Mouse (Mus musculus): ENCODE measurements around the gene Map7d1. TPM values are rescaled to one million over a fixed set of nuclear protein-coding genes. Genes with fewer than 3 reads are reported as not detected.

Map7d1 gene
- polyA plus RNA-seq (2012; rRNA removed; ENCODE audit: low replicate concordance): 80.6 and 109 TPM in 2 replicates

GRCm38 (mm10) chr4:126256131-126256791 lies at the start of gene Map7d1:
Map7d1 (minus strand) TSS chr4:126256343.

GRCm38 (mm10) chr4:126286492-126286891 lies 30.3 kb upstream of the Map7d1 start, which contains the start of gene Col8a2:
Col8a2 (plus strand) TSS chr4:126286793.

GRCm38 (mm10) chr4:126262119-126262807 lies 6.1 kb upstream of the Map7d1 start, which contains the start of gene Trappc3:
Trappc3 (plus strand) TSS chr4:126262325.

GRCm38 (mm10) chr4:126202303-126203181 lies 53.6 kb downstream of the Map7d1 start, which contains the start of gene Thrap3:
Thrap3 (minus strand) TSS chr4:126202760.

Other genes starting within 250 kb of the Map7d1 start
- gene Csf3r, start 231.8 kb downstream of the Map7d1 start, polyA plus RNA-seq (2012; rRNA removed; ENCODE audit: low replicate concordance): 8.3 and 11.9 TPM in 2 replicates
- 38.3 and 132 TPM in 2 replicates for gene Mrps15, start 209.4 kb downstream of the Map7d1 start, polyA plus RNA-seq (2012; rRNA removed; ENCODE audit: low replicate concordance)
- 2.7 and 3.5 TPM in 2 replicates for gene Oscp1, start 197.8 kb downstream of the Map7d1 start, polyA plus RNA-seq (2012; rRNA removed; ENCODE audit: low replicate concordance)
- gene Lsm10, start 159.7 kb downstream of the Map7d1 start, polyA plus RNA-seq (2012; rRNA removed; ENCODE audit: low replicate concordance): 47.2 and 68.1 TPM in 2 replicates
- 50.9 and 51.7 TPM in 2 replicates for gene Stk40, start 152.4 kb downstream of the Map7d1 start, polyA plus RNA-seq (2012; rRNA removed; ENCODE audit: low replicate concordance)
- 52.3 and 163 TPM in 2 replicates for gene Eva1b, start 108.6 kb downstream of the Map7d1 start, polyA plus RNA-seq (2012; rRNA removed; ENCODE audit: low replicate concordance)
- gene Sh3d21, start 92.9 kb downstream of the Map7d1 start, polyA plus RNA-seq (2012; rRNA removed; ENCODE audit: low replicate concordance): 2.3 and 2.7 TPM in 2 replicates
- 46.0 and 64.3 TPM in 2 replicates for gene Thrap3, start 53.6 kb downstream of the Map7d1 start, polyA plus RNA-seq (2012; rRNA removed; ENCODE audit: low replicate concordance)
- 33.2 and 49.2 TPM in 2 replicates for gene Trappc3, start 6.0 kb upstream of the Map7d1 start, polyA plus RNA-seq (2012; rRNA removed; ENCODE audit: low replicate concordance)
- gene Col8a2, start 30.4 kb upstream of the Map7d1 start, polyA plus RNA-seq (2012; rRNA removed; ENCODE audit: low replicate concordance): 0.36 and 0.53 TPM in 2 replicates
- 32.6 and 55.9 TPM in 2 replicates for gene Adprhl2, start 65.4 kb upstream of the Map7d1 start, polyA plus RNA-seq (2012; rRNA removed; ENCODE audit: low replicate concordance)
- gene Tekt2, start 69.3 kb upstream of the Map7d1 start, polyA plus RNA-seq (2012; rRNA removed; ENCODE audit: low replicate concordance): 1.5 and 2.1 TPM in 2 replicates
- 11.2 and 25.3 TPM in 2 replicates for gene Ago3, start 173.2 kb upstream of the Map7d1 start, polyA plus RNA-seq (2012; rRNA removed; ENCODE audit: low replicate concordance)
- 18.7 and 20.2 TPM in 2 replicates for gene Ago1, start 212.2 kb upstream of the Map7d1 start, polyA plus RNA-seq (2012; rRNA removed; ENCODE audit: low replicate concordance)

Data from mammary gland, adult 2 months (tissue).